16 mouse cellular contexts compared by ENCODE assay signal in the genomic region with DNA sequence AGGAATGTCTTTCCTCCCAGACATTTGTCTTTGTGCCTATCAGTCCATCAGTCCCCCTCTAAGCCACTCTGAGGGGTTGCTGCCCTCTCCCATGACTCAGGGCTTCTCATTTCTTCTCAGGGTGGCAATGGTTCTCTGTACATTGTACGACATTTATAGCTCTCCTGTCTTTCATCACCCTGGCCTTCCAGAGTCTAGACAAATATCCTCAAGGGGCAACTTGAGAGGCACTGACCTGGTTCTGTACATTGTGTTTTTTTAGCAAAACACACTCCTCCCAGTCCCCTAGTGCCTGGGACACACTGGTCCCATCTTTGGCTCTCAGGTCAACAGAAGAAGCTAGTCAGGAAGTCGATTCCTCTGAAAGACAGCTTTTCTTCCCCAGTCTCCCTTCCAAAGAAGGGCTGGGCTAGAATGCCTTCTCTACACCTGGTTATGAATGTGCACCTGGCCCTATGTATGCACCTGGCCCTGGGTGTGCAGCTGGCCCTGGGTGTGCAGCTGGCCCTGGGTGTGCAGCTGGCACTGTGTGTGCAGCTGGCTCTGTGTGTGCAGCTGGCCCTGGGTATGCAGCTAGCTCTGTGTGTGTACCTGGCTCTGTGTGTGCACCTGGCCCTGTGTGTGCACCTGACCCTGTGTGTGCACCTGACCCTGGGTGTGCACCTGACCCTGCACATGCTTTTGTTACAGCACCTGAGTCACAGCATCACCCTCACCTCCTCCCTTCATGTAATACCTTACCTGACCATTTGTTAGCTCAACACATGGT.
A peak's percentile ranks its signal among the peaks of the same experiment; 100 is the strongest.
DNase-seq lines count a peak whose midpoint lies in the region; ATAC-seq and TF ChIP-seq lines count a peak whose summit lies in the region.
"Had no signal": no experiment of that assay in that cellular context is flagged by ENCODE, and none has a peak within 500 bp of the region (broad histone marks: within the 10 kb centered on the region; RNA-seq: fewer than 3 reads in every experiment).

No protein-coding gene starts in this region.

- 17% methylated on average over 2 of the region's 2 CpGs for WGBS in heart, embryonic 11.5 days (ENCODE audit: insufficient replicate concordance)
- WGBS in lung, embryonic 14.5 days = 42% methylated on average over 2 of the region's 2 CpGs
- WGBS in limb, embryonic 12.5 days = 35% methylated on average over 2 of the region's 2 CpGs

- no peaks in the 10 kb centered on the region for H3K27me3 ChIP-seq in heart, embryonic 11.5 days (ENCODE audit: control insufficient read depth, insufficient read depth, low read length)
- H3K27me3 ChIP-seq in lung, embryonic 14.5 days (ENCODE audit: insufficient read depth, low read length) = no peaks in the 10 kb centered on the region
- 0 out of 2 replicates have a peak, but pooled peaks cover 4% of the 10 kb centered on the region for H3K27me3 ChIP-seq in limb, embryonic 12.5 days
- H3K27me3 ChIP-seq: forebrain, embryonic 12.5 days; midbrain, embryonic 12.5 days; stomach, embryonic 15.5 days had no signal

- H3K9me3 ChIP-seq in heart, embryonic 11.5 days (replicated peaks; ENCODE audit: control insufficient read depth, low read length) = no peaks in the 10 kb centered on the region
- no peaks in the 10 kb centered on the region for H3K9me3 ChIP-seq in lung, embryonic 14.5 days (ENCODE audit: low read depth, low read length)
- no peaks in the 10 kb centered on the region for H3K9me3 ChIP-seq in limb, embryonic 12.5 days
- H3K9me3 ChIP-seq: forebrain, embryonic 12.5 days; limb, embryonic 13.5 days; midbrain, embryonic 12.5 days; stomach, embryonic 15.5 days had no signal

- no peak; the same call in 1 of the 2 replicates for ATAC-seq in heart, embryonic 11.5 days (replicated peaks; ENCODE audit: insufficient number of reproducible peaks, low FRiP score, low TSS enrichment)
- 0 out of 2 replicates have a peak, but pooled peaks have one; percentile 40 for ATAC-seq in lung, embryonic 14.5 days (ENCODE audit: insufficient read depth)
- ATAC-seq in granulocyte monocyte progenitor cell, adult 5-6 weeks (replicated peaks; ENCODE audit: poor library complexity, severe bottlenecking) = peak; percentile 26
- 0 out of 2 replicates have a peak, but pooled peaks have one; percentile 29 for ATAC-seq in limb, embryonic 12.5 days (ENCODE audit: insufficient number of reproducible peaks, insufficient read depth, low FRiP score, low TSS enrichment, low read depth)
- ATAC-seq in inflammation-experienced regulatory T-cells, adult 6 months = no peak

- no peak for TF ChIP-seq CTCF in lung, embryonic 14.5 days (IDR thresholded peaks at IDR 0.05; ENCODE audit: low read depth)

- no peaks in the 10 kb centered on the region for H3K36me3 ChIP-seq in heart, embryonic 11.5 days (ENCODE audit: control insufficient read depth, insufficient read depth, low read length)
- no peaks in the 10 kb centered on the region for H3K36me3 ChIP-seq in lung, embryonic 14.5 days (ENCODE audit: insufficient read depth)
- no peaks in the 10 kb centered on the region for H3K36me3 ChIP-seq in limb, embryonic 12.5 days
- H3K36me3 ChIP-seq: forebrain, embryonic 12.5 days; limb, embryonic 13.5 days; midbrain, embryonic 12.5 days; stomach, embryonic 15.5 days had no signal

- H3K4me2 ChIP-seq in heart, embryonic 11.5 days = peak overlapping the region; percentile 31
- no peak overlapping the region for H3K4me2 ChIP-seq in lung, embryonic 14.5 days
- no peak overlapping the region for H3K4me2 ChIP-seq in limb, embryonic 12.5 days
- H3K4me2 ChIP-seq: forebrain, embryonic 12.5 days; limb, embryonic 13.5 days; midbrain, embryonic 12.5 days; stomach, embryonic 15.5 days had no signal

- intact Hi-C loops in heart, postnatal 25 days (cut with DNase I) = no loop called here

- peak overlapping the region; percentile 46; the same call in 1 of the 2 replicates for H3K27ac ChIP-seq in heart, embryonic 11.5 days (ENCODE audit: low read depth, low read length)
- 0 out of 2 replicates have a peak overlapping the region, but pooled peaks have one; percentile 33 for H3K27ac ChIP-seq in lung, embryonic 14.5 days (ENCODE audit: low read depth)
- no peak overlapping the region for H3K27ac ChIP-seq in limb, embryonic 12.5 days
- H3K27ac ChIP-seq: kidney, postnatal 0 days; limb, embryonic 13.5 days; midbrain, embryonic 12.5 days had no signal

- H3K9ac ChIP-seq in heart, embryonic 11.5 days (ENCODE audit: low read depth, low read length) = no peak overlapping the region
- no peak overlapping the region for H3K9ac ChIP-seq in lung, embryonic 14.5 days
- no peak overlapping the region for H3K9ac ChIP-seq in limb, embryonic 12.5 days (replicated peaks)
- H3K9ac ChIP-seq: forebrain, embryonic 12.5 days; limb, embryonic 13.5 days; midbrain, embryonic 12.5 days; stomach, embryonic 15.5 days had no signal

- H3K4me3 ChIP-seq in heart, embryonic 11.5 days (ENCODE audit: low read depth, low read length) = no peak overlapping the region
- no peak overlapping the region for H3K4me3 ChIP-seq in lung, embryonic 14.5 days (ENCODE audit: low read depth, low read length)
- no peak overlapping the region for H3K4me3 ChIP-seq in limb, embryonic 12.5 days (replicated peaks)
- H3K4me3 ChIP-seq: forebrain, embryonic 12.5 days; limb, embryonic 13.5 days; midbrain, embryonic 12.5 days; stomach, embryonic 15.5 days had no signal

- peaks cover 25% of the 10 kb centered on the region for H3K4me1 ChIP-seq in heart, embryonic 11.5 days (ENCODE audit: control insufficient read depth, insufficient read depth, low read length)
- peaks cover 26% of the 10 kb centered on the region for H3K4me1 ChIP-seq in lung, embryonic 14.5 days (ENCODE audit: insufficient read depth)
- H3K4me1 ChIP-seq in limb, embryonic 12.5 days (replicated peaks) = peaks cover 74% of the 10 kb centered on the region

- no peak for DNase-seq in heart, postnatal 25 days (ENCODE audit: low spot score)
- DNase-seq in lung, embryonic 14.5 days = no peak
- no peak for DNase-seq in lung, postnatal 10 days
- DNase-seq in frontal cortex, postnatal 14 days (ENCODE audit: low spot score in 2 of 2) = no peak
- DNase-seq: adrenal gland, postnatal 36 days; cerebellum, postnatal 10 days; thymus, postnatal 36 days had no signal

Comparison
In these comparisons a context has a peak if more than half of its experiments do, and no peak if none do; other contexts are left out.
1. ATAC-seq: peak in lung, embryonic 14.5 days (single experiment), granulocyte monocyte progenitor cell, adult 5-6 weeks (single experiment) and limb, embryonic 12.5 days (single experiment); none in heart, embryonic 11.5 days (single experiment) and inflammation-experienced regulatory T-cells, adult 6 months (single experiment).